Mouse (Mus musculus) hindbrain, embryonic 14.5 days (tissue): Measurements from ENCODE around the gene Bcl2. TPM values are rescaled to one million over a fixed set of nuclear protein-coding genes. Genes with fewer than 3 reads are reported as not detected.

Source experiments
- ATAC-seq: fragments of 200-750 bp; cut with Nextera tagmentation; 2 replicates; pipeline ENCODE4 v1.8.0; 2017; ENCODE audit warnings: moderate number of reproducible peaks, mild to moderate bottlenecking, moderate TSS enrichment, moderate library complexity; ENCODE audit not compliant: low FRiP score
- DNase-seq: peaks from one replicate; pipeline ENCODE4 v3.0.0-alpha.2; 2015; ENCODE audit warnings: low spot score
- H3K27ac ChIP-seq: fragments of 300-500 bp; sonication (generic); 2 replicates; pipeline ENCODE4 v1.5.1; 2014; ENCODE audit warnings: mild to moderate bottlenecking, moderate library complexity
- H3K27me3 ChIP-seq: fragments of 300-500 bp; sonication (generic); 2 replicates; pipeline ENCODE4 v1.6.1; 2014; ENCODE audit warnings: mild to moderate bottlenecking, low read length, mixed read lengths; ENCODE audit not compliant: control insufficient read depth, insufficient read depth
- H3K36me3 ChIP-seq: fragments of 300-500 bp; sonication (generic); replicated peaks from 2 replicates; pipeline ENCODE4 v1.6.1; 2014; ENCODE audit not compliant: control insufficient read depth, insufficient read depth
- H3K4me1 ChIP-seq: fragments of 300-500 bp; sonication (generic); replicated peaks from 2 replicates; pipeline ENCODE4 v1.6.1; 2014; ENCODE audit warnings: antibody characterized with exemption, low read length, mixed read lengths; ENCODE audit not compliant: control insufficient read depth, insufficient read depth
- H3K4me2 ChIP-seq: fragments of 300-500 bp; sonication (generic); replicated peaks from 2 replicates; pipeline ENCODE4 v1.6.1; 2014; ENCODE audit warnings: mild to moderate bottlenecking, moderate library complexity
- H3K4me3 ChIP-seq: fragments of 300-500 bp; sonication (generic); replicated peaks from 2 replicates; pipeline ENCODE4 v1.5.1; 2014; ENCODE audit warnings: mild to moderate bottlenecking, low read length
- H3K9ac ChIP-seq: fragments of 300-500 bp; sonication (generic); 2 replicates; pipeline ENCODE4 v1.6.1; 2014
- H3K9me3 ChIP-seq: fragments of 300-500 bp; sonication (generic); 2 replicates; pipeline ENCODE4 v1.6.1; 2016; ENCODE audit warnings: low read length; ENCODE audit not compliant: control insufficient read depth
- WGBS: fragments of 180-500 bp; shearing (Covaris S2); extraction: QIAGEN DNeasy Blood & Tissue Kit; methylation state at CpG from one replicate; pipeline ENCODE4 v1.1.7; 2014; 5-methylcytosine and 5-hydroxymethylcytosine counted together
- polyA plus RNA-seq: library from polyadenylated mRNA; unstranded; fragments of >200 nt; fragmentation: Nextera tagmentation; extraction: Ambion mirVana; gene quantifications from 2 replicates; pipeline ENCODE4 v1.2.1, GENCODE M21; 2014

Bcl2 gene
- polyA plus RNA-seq, 1 experiment from 2014 or later, result 11.9 TPM

- no peaks in the 10 kb centered on the region for H3K27me3 ChIP-seq
- no peaks in the 10 kb centered on the region for H3K9me3 ChIP-seq
- DNase-seq, result no peak
- H3K9ac ChIP-seq, result no peak overlapping the region
- no peak overlapping the region for H3K4me3 ChIP-seq
- no peaks in the 10 kb centered on the region for H3K36me3 ChIP-seq
- no peak for ATAC-seq
- H3K27ac ChIP-seq, result no peak overlapping the region
- 81% methylated on average over 3 of the region's 3 CpGs for WGBS
- no peaks in the 10 kb centered on the region for H3K4me1 ChIP-seq
- H3K4me2 ChIP-seq, result no peak overlapping the region
Observed at GRCm38 (mm10) chr1:106526112-106526511, 188.0 kb downstream of the Bcl2 start.

GRCm38 (mm10) chr1:106523741-106524140, 190.3 kb downstream of the Bcl2 start:
- no peaks in the 10 kb centered on the region for H3K27me3 ChIP-seq
- no peak overlapping the region for H3K9ac ChIP-seq
- H3K4me1 ChIP-seq, result no peaks in the 10 kb centered on the region
- 85% methylated on average over 6 of the region's 6 CpGs for WGBS
- H3K4me3 ChIP-seq, result no peak overlapping the region
- ATAC-seq (no peak), DNase-seq (no peak)
- no peaks in the 10 kb centered on the region for H3K9me3 ChIP-seq
- H3K27ac ChIP-seq, result no peak overlapping the region
- no peak overlapping the region for H3K4me2 ChIP-seq
- H3K36me3 ChIP-seq, result no peaks in the 10 kb centered on the region

- WGBS, result 94% methylated on average over 5 of the region's 5 CpGs
- no peak overlapping the region for H3K4me2 ChIP-seq
- H3K9me3 ChIP-seq, result no peaks in the 10 kb centered on the region
- ATAC-seq (no peak), DNase-seq (no peak)
- H3K9ac ChIP-seq, result no peak overlapping the region
- no peaks in the 10 kb centered on the region for H3K27me3 ChIP-seq
- no peaks in the 10 kb centered on the region for H3K4me1 ChIP-seq
- H3K27ac ChIP-seq, result no peak overlapping the region
- H3K36me3 ChIP-seq, result no peaks in the 10 kb centered on the region
- no peak overlapping the region for H3K4me3 ChIP-seq
Observed at GRCm38 (mm10) chr1:106523009-106523408, 191.1 kb downstream of the Bcl2 start.

- Histone ChIP-seq H3K4me2 (no peak overlapping the region), H3K27ac (no peak overlapping the region), H3K9ac (no peak overlapping the region), H3K9me3 (no peaks in the 10 kb centered on the region), H3K36me3 (no peaks in the 10 kb centered on the region), H3K27me3 (no peaks in the 10 kb centered on the region), H3K4me3 (no peak overlapping the region), H3K4me1 (no peaks in the 10 kb centered on the region)
- DNase-seq, result no peak
- ATAC-seq, result no peak
- WGBS, result 93% methylated on average over 6 of the region's 6 CpGs
Observed at GRCm38 (mm10) chr1:106517591-106518177, 196.4 kb downstream of the Bcl2 start.

GRCm38 (mm10) chr1:106517099-106517498, 197.0 kb downstream of the Bcl2 start:
- H3K27ac ChIP-seq, result no peak overlapping the region
- WGBS, result 94% methylated on average over 1 of the region's 1 CpGs
- H3K4me2 ChIP-seq, result no peak overlapping the region
- no peaks in the 10 kb centered on the region for H3K27me3 ChIP-seq
- no peaks in the 10 kb centered on the region for H3K4me1 ChIP-seq
- no peak for ATAC-seq
- H3K9me3 ChIP-seq, result no peaks in the 10 kb centered on the region
- DNase-seq, result no peak
- H3K36me3 ChIP-seq, result no peaks in the 10 kb centered on the region
- no peak overlapping the region for H3K9ac ChIP-seq
- H3K4me3 ChIP-seq, result no peak overlapping the region

GRCm38 (mm10) chr1:106515611-106516010, 198.5 kb downstream of the Bcl2 start:
- no peaks in the 10 kb centered on the region for H3K36me3 ChIP-seq
- 89% methylated on average over 6 of the region's 6 CpGs for WGBS
- no peaks in the 10 kb centered on the region for H3K4me1 ChIP-seq
- DNase-seq (no peak), ATAC-seq (no peak)
- no peak overlapping the region for H3K4me3 ChIP-seq
- H3K27me3 ChIP-seq, result no peaks in the 10 kb centered on the region
- no peaks in the 10 kb centered on the region for H3K9me3 ChIP-seq
- H3K4me2 ChIP-seq, result no peak overlapping the region
- no peak overlapping the region for H3K9ac ChIP-seq
- H3K27ac ChIP-seq, result no peak overlapping the region

GRCm38 (mm10) chr1:106513890-106514643, 200.0 kb downstream of the Bcl2 start:
- WGBS, result 26% methylated on average over 7 of the region's 7 CpGs
- no peak for ATAC-seq
- peak; percentile 34 for DNase-seq

GRCm38 (mm10) chr1:106513481-106513880, 200.6 kb downstream of the Bcl2 start:
- no peak overlapping the region for H3K4me2 ChIP-seq
- no peaks in the 10 kb centered on the region for H3K36me3 ChIP-seq
- H3K9ac ChIP-seq, result no peak overlapping the region
- H3K27ac ChIP-seq, result no peak overlapping the region
- H3K4me1 ChIP-seq, result no peaks in the 10 kb centered on the region
- no peak overlapping the region for H3K4me3 ChIP-seq
- no peak for ATAC-seq
- 66% methylated on average over 4 of the region's 4 CpGs for WGBS
- DNase-seq, result no peak
- no peaks in the 10 kb centered on the region for H3K27me3 ChIP-seq
- H3K9me3 ChIP-seq, result no peaks in the 10 kb centered on the region

More at GRCm38 (mm10) chr1:106513890-106514643, 200.0 kb downstream of the Bcl2 start:
- Histone ChIP-seq H3K4me1 (no peaks in the 10 kb centered on the region), H3K27me3 (no peaks in the 10 kb centered on the region), H3K4me3 (no peak overlapping the region), H3K9ac (no peak overlapping the region), H3K27ac (no peak overlapping the region), H3K4me2 (no peak overlapping the region), H3K36me3 (no peaks in the 10 kb centered on the region), H3K9me3 (no peaks in the 10 kb centered on the region)

- no peak overlapping the region for H3K27ac ChIP-seq
- no peaks in the 10 kb centered on the region for H3K4me1 ChIP-seq
- no peak overlapping the region for H3K9ac ChIP-seq
- no peaks in the 10 kb centered on the region for H3K9me3 ChIP-seq
- no peak overlapping the region for H3K4me2 ChIP-seq
- H3K4me3 ChIP-seq, result no peak overlapping the region
- no peaks in the 10 kb centered on the region for H3K27me3 ChIP-seq
- peak; percentile 71 for DNase-seq
- H3K36me3 ChIP-seq, result no peaks in the 10 kb centered on the region
- 28% methylated on average over 6 of the region's 6 CpGs for WGBS
- peak; percentile 73 for ATAC-seq
Observed at GRCm38 (mm10) chr1:106511593-106511992, 202.5 kb downstream of the Bcl2 start.
